Mouse (Mus musculus) lung, postnatal 25 days (tissue): Measurements from ENCODE around the gene Atp5e.

Experiments
- DNase-seq: peaks from one replicate; pipeline ENCODE4 v3.0.0; 2022; ENCODE audit warnings: low spot score

The Atp5e gene

DNA sequence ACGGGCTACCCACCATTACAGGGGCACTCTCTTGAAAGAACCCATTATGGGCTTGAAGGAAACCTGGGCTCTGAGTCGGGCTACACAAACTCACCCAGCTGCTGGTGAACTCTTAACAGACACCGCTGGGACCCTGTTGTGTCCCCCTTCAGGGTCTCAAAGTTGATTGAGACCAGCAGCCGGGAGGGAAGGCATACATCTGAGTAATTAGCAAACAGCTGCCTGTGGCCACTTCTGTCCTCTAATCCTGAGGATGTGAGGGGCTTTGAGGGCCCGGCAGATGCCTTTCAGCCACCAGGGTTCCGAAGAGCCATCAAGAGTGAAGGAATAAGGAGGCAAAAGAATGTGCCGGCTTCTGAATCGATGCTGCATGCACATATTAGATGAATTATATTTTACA, 17.0 kb downstream of the Atp5e start:
- no peak for DNase-seq

DNA sequence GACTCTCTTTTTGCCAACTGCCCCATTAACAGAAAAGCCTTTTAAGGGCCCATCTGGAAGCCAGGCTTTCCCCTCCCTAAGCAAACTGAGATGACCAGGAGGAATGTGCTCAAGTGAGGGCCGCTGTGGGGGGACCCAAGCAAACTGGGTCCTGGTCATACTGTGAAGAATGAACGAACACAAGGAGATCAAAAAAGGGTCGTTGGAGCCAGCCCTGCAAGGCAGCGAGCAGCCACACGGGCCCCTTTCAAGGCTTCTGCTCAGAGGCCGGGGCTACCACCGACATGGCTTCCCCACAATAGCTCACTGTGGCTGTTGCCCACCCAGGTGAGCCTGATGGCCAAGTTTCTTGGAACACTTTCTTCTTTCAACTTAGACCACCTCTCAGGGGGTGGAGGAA, 17.4 kb downstream of the Atp5e start:
- no peak for DNase-seq

DNA sequence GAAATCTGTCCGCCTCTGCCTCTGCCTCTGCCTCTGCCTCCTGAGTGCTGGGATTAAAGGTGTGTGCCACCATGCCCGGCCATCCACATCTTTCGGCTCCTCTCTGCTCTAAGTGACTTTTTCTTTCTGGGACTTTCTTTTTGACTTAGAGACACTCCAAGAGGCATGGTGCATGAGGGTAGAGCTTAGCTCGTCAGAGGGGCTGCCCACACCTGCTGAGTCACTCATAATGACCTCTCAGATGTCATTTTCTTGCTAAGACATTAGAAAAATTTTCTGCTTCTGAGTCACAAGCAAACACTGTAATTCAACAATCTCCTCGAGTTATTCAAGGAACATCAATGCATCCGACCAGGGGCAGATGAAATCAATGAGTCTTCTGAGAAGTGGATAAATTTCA, 18.9 kb downstream of the Atp5e start:
- DNase-seq: no peak

DNA sequence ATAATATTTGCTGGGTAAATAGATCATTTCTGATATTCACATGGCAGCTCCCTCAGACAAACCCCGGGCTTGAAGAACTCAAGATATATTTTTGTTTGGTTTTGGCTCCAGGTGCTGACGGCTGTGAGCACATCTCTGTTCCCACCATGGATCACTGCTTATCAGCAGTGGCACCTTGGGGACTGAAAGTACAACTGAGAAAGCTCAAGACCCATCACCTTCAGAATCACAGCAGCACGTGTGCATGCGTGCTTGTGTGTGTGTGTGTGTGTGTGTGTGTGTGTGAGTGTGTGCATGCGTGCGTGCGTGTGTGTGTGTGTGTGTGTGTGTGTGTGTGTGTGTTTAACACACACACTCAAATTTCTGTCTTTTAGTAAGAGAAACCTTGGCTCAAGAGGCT, 19.5 kb downstream of the Atp5e start:
- no peak for DNase-seq

DNA sequence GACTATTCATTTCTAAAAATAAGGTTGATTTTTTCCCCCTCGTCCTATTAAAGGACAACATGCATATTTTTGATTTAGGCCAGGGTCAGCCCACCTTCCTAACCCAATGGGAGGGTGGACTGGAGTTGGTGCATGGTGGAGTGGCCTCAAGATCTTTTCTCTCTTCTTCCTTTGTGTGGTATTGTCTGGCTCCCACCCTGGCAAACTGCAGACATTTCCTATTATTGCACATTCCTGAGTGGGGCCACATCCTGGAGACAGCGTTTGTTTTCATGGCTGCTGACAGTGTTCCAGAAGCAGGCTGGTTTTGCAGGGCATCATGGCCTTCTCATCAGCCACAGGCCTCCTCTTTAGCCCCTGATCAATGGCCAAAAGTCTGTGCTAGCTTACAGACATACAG, 20.9 kb downstream of the Atp5e start:
- no peak for DNase-seq

DNA sequence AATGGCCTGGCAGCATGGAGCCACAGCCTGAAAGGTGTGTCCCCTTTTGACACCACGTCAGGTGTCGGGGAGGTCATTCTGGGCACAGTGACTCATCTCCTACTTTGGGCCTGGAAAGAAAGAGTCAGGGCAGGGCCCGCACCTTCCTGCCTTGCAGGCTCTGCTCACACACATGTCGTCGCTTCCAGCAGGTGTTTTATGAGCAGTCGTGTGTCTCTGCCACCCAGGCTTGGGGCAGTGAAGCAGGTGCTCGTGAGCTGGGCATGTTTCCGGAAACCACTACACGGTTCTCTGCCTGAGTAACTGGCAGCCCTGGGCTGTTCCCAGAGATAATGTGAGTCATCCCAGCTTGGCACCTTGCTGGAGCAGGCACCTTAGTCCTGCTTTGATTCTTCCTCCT, 21.4 kb downstream of the Atp5e start:
- peak; percentile 23 for DNase-seq

DNA sequence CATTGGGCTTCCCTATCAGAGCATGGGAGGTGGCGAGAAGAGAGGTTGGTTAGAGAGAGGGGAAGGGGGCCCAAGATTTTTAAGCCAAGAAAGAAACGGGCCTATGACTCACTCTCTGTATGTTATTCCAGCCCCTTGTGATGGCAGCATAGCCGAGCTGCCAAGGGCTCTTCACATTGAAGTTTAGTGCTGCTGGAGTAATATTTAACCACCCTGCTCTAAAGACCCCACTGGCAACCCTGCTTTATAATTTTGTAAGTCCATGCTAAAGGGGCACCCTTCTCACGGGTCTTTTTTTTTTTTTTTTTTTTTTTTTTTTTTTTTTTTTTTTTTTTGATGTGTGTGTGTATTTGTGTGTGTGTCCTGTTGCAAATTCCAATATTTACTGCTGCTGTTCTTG, 22.0 kb downstream of the Atp5e start:
- no peak for DNase-seq

DNA sequence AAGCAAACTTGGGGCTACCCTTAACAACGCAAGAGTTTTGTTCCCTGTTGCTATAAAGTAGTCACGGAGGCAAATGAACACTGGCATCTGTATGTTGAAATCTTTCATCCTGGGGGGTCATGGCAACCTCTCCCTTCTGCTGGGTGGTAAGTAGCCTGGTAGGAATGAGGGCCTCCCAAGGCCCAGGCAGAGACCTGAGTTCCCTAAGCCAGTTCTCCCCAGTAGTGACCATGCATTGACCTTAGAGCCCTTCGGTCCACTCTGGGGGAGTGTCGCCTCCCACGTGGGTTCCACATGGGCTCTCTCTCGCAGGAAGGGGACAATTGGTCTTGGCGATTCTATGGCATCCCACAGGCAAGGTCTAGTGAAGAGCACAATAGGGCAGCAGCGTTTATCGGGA, 23.9 kb downstream of the Atp5e start:
- DNase-seq: no peak

DNA sequence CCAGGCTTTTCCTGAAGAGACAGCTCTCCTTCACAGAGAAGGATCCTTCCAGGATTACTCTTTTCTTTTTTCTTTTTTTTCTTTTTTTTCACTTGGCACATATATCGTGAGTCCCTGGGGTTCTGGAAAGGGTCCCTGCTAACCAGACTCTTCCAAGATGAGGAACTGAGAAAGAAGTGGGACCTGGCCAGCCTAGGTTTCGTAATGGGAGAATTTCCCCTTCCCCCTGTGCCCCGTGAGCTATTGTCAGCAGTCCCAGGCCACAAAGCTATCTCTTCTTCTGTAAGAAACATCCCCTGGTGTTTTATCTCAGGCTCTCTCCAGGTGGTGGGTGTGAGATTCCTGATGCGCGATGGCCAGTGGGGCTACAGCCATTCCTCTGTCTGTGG, 24.5 kb downstream of the Atp5e start:
- peak; percentile 32 for DNase-seq

DNA sequence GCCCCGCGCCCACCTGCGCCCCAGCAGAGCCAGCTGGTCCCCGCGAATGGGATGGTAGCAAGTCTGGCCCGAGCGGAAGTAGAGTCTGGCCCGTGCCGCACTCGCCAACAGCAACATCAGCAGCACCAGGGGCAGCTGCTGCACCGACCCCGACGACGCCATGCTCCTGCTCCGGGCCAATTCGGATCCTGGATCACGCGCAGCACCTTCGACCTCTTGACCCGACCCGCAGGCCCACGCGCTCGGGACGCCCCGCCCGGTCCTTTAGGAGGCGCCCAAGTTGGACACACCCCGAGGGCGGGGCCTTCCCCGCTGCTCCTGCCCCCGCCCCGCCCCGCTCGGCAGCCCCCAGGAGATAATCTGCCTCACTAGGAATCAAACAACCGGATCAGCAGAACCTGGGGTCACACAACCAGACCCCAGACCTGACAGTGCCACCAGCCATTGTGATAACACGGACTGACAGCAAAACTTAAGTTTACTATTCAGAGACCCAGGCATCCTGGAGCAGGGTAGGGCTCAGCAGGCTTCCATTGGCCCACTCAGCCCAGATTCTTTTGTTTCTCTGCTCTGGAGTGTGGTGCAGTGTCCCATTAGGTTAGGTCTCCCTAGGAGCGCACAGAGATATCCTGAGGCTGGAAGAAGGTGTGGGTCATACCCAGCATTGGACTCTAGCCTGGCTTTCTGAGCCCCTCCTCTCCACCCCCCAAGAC, 25.0 kb downstream of the Atp5e start, which contains the start of gene Ctsz:
TSS of gene Ctsz (minus strand) at position 303 of the 713 bp plus-strand sequence.
- DNase-seq: peak; percentile 69

DNA sequence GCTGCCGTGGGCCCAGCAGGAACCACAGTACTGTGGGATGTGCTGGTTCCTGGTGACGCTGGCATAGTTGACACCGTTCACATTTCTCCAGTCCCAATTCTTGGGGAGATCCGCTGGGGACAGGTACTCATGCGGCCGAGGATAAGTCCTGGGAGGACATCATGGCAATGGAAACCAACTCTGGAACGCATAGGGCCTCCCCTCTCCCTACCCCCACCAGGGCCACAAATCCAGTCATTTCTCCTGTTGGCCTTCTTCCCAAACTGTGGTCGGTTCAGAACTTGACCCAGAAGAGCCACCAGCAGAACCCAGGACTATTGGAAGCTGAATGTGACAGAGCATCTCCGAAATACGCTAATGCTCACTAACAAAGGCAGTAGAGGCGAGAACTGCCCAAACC, 25.7 kb downstream of the Atp5e start:
- DNase-seq: no peak

DNA sequence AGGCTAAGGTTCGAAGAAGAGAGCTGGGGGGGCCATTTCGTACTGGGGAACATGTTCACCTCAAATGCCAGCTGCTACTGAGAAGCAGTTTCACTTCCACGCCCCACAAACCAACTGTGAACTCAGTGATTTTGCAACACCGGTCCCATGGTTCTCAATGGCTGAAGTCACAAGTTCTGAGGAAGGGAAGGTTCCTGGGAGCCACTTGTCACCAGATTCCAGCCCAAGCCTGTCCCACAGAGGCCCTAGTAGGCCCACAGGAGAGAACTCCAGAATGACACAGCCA, 26.3 kb downstream of the Atp5e start:
- DNase-seq: peak; percentile 79

DNA sequence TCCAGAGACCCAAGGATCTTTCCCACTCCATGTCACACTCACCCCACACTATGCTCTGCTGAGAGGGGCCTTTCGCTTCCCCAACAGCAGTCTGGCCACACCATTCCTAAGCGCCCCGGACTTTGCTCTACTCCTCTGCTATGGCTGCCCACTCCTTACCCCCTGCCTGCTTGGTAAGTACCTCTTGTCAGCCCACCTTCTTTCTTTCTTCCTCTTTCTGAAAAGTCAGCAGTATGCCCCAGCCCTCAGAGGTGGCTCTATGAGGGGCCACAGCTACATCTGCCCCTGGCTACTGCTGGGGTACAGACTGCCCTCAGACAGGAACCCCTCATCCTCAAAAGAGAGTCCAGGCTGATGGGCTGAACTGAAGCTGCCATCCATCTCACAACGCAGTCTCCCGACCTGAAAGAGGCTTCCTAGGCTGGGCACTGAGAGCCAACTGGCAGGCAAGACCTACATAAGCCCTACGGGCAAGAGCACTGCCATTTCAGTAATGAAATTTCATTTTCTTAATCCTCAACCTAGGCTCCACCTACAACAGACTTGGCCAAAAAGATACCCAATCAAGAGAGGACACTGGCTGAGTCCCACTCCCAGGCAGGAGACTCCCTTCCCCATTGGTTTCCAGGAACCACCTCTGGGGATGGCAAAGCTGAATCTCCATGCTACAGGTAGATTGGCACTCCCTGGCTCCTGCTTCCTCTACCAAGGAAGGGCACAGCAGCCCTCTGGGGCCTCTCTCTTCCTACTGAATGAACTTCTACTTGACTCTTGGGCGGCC, 26.8 kb downstream of the Atp5e start:
- no peak for DNase-seq

DNA sequence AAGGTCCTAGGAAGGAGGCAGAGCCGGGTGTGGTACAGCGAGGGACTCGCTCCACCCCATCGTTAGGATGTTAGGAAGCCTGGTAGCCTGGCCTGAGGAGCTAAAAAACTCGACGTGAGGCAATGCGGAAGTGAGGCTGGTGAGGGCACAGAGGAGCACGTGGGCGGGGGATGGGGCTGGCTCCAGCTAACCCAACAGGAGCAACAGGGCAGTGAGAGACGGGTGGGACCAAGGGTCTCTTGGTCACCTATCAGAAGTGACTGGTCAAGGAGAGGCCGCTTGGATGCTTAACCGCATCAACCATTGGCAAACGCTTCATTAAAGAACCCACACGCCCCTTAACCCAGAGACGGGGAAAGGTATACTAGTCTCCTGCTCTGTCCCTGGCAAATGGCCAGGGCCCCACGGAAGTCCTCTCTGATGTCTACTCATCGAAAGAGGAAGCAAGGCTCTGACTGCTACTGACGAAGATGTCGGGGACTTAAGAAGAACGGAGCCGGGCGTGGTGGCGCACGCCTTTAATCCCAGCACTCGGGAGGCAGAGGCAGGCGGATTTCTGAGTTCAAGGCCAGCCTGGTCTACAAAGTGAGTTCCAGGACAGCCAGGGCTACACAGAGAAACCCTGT, 27.7 kb downstream of the Atp5e start:
- DNase-seq: peak; percentile 45

DNA sequence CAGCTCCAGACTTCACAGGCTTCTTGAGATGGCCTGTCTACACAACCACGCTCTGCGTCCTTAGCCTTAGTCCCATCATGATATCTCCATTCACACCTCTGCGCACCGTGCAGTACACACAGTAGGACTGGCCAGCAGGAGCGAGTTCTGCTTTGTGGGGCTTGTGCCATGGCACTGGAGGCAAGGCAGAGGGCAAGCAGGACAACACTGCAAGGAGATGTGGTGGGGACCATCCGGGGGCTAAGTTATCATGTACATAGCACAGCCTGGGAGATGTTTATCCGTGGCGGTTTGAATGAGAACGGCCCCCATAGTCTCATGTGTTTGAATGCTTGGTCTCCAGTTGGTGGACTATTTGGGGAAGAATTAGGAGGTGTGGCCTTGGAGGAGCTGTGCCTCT, 29.0 kb downstream of the Atp5e start:
- no peak for DNase-seq

DNA sequence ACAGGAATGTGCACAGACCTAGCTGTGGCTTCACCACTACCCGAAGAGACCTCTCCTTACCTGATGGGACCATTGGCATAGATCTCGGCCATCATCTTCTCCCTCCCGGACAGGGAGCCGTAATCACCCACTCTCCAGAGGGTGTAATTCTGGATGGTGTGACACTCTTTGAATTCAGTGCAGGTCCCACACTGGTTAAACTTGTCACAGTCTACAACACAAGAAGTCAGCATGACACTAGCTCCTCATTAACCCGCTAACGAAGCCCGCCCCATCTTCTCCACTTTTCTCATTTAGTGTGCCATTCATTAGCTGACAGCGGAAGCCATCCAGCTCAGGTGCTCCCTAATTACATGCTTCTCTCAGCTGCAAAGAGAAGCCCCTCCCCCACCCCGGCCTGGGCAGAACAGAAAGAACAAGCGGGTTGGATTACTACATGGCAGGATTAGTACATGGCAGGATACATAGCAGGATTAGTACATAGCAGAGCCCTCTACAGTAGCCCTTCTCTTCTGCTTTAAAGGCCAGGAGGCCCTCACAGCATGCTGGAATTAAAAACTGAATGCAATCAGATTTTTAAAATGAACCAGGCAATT, 34.8 kb downstream of the Atp5e start:
- DNase-seq: no peak

DNA sequence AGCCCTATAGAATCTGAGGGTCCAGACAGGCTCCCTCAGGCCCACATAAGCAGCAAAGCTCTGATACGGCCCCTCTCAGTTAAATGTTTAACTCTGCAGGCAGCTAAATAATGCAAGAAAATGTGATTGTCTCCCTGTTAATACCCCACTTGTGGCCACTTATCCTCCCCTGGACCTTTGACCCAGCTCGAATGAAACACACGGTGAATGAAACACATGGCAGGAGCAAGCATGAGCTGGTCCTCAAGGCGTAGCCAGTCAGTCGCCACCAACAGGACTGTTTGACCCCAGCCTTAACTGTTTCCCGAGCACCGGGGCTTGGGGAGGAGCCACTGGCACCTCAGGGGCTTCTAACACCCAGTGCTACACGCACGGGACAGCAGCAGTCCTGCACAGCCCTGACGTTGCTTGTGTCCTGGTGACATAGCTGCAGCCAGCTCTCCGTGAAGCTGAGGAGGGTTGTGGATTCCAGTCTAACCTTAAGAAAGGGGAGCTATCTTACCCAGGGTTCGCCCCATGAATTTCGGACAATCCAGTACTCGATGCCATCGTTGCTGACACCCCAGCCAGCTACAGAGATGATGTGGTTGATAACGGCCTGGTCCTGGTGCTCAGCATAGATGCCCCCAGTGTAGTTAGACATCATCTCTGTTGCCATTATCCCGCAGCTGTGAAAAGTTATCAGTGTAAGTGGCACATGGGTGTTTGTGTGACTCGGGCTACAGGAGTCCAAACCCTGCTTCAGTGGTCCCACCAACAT, 35.6 kb downstream of the Atp5e start:
- DNase-seq: no peak

DNA sequence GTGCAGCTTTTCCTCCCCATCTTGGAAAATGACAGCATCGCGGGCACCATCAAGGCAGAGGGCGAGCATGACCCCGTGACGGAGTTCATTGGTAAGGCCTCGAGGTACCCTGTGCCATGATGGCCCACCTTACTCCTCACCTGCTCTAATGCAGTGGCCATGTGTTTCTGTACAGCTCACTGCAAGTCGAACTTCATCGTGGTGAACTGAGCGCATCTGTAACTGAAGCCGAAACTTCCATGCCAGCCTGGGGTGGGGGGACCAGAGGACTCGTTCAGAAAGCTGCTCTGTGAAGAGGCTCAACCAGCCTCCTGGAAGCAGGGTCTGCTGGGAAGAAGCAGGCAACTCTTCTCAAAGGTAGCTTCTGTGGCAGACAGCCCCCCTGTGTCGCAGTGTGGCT, 37.0 kb downstream of the Atp5e start:
- DNase-seq: no peak

DNA sequence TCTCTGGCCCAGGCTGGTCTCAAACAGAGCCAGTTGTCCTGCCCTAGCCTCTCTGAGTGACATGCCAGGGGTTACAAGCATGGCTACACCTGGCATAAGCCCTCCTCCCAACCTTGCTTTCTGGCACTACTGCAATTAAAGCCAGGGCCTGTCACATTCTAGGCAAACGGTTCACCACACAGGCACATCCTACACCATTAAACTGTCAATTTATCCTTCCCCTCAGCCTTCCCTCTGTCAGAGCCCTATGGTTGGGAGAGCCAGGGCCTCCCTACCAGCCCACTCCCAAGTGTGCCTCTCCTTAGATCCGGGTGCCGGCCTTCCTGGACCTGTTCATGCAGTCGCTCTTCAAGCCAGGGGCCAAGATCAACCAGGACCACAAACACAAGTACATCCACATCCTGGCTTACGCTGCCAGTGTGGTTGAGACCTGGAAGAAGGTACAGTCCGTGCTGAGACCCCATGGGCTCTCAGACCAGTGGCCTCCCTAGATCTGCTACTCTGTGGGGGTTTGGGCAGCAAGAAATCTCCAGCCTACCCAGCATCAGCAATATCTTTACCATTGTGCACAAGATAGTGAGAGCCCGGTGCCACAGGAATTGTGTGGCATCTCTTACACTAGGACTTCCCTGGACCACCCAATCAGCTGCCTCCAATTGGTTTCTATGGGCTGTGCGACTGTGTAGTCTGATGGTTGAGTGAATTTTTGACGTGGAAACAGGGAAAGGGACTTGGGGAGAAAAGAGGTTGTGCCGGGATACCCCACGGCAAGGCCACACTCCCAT, 39.4 kb downstream of the Atp5e start:
- DNase-seq: no peak

DNA sequence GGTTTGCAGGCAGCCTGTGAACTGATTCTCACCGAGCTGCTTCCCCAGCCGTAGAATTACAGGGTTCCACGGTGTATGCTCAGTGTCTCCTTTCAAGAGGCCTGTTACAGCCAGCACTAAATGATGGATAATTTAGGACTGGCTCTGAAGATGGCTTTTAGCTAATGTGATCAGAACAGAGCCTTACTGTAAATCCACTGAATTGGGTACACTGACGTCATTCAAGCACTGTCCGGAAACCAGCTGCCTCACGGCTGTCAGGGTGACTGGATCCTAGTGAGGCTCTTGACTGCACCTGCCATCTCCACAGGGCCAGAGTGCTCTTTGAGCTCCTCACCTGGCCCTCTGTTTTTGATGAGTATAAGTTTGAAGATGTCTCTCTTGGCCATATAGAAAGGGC, 42.8 kb downstream of the Atp5e start:
- no peak for DNase-seq

DNA sequence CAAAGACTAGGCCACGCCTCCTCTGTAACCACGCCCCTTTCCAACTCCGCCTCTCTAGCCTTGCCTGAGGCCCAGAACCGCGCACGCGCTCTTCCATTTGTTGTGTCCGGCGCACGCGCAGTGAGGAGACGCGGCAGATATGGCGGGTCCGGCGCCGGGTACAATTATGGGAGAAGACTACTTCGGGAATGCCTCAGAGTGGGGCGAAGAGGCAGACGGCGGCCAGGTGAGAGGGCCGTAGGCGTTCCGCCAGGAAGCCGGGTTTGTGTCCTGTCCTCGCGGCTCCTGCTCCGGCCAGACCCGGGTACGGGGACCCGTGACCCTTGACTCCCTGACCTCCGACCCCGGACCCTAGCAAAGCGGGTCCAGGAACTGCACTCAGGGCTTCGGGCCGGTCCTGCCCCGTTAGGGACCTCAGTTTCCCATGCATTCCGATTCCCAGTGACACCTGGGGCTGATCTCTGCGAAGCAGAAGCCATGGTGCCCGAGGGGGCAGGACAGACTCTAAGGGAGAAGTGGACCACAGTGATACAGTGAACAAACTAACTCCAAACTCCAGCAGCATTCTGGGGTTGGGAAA, 48.1 kb downstream of the Atp5e start, which contains the start of gene Nelfcd:
TSS of gene Nelfcd (plus strand) at position 74 of the 580 bp plus-strand sequence.
- DNase-seq: peak; percentile 95
